Mouse (Mus musculus): ENCODE data around the gene Mlst8.

- TF ChIP-seq POLR2A (IDR thresholded peaks at IDR 0.05; ENCODE audit: low read depth, low read length) (no peak), CTCF (IDR thresholded peaks at IDR 0.05; ENCODE audit: borderline replicate concordance, insufficient read depth, low read length) (no peak)
Observed at GRCm38 (mm10) chr17:24437016-24437415, 41.9 kb downstream of the Mlst8 start.

Data from embryonic fibroblast, embryonic 13.5 days (primary cell).